Mouse (Mus musculus): Measurements from ENCODE around the gene Samd15. TPM values are rescaled to one million over a fixed set of nuclear protein-coding genes. Genes with fewer than 3 reads are reported as not detected.
A peak's percentile ranks its signal among the peaks of the same experiment; 100 is the strongest.
"Not testable (repeated sequence)": the region's sequence is repeated elsewhere in the genome, so short reads cannot be mapped to it uniquely, and the experiment has no call there.

Samd15 gene
- 1.1 and 1.7 TPM in 2 replicates for polyA plus RNA-seq (2015; fragmentation: Nextera tagmentation; extraction: Ambion mirVana)

DNA sequence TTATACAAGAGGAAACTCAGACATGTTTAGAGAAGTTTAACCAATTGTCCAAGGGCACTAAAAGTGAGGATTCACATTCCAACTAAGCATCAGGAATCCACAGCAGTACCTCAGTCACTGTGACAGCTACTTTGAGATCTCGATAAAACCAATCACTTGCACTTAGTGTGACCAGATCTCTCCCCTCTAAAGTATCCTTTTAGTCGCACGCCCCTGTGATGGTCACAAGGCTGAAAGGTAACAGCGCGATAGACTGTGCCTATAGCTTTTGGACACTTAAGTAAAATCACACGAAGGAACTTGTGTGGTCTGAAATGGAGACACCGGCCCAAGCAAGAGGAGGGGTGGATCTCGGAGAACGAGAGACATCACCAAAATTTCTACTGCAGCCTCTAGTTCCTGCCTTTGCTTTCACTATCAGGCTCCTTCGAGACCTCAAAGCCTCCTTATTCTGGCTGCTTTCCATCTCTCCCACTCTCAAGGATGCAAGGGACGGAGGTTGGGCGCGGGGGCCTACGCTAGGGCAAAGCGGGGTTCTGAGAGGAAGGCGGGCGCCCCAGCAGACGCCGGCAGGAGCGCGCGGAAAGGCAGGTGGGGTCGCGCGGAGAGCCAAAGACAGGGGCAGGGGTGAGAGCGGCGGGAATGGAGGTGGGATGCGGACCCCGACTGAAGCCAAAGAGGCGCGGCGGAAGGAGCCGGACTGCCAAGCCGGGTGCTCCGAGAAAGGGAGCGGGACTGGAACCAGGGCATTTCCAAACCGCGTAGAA, at the start of gene Samd15:
Gene Samd15 (plus strand): TSS at position 518 of the 767 bp plus-strand sequence.
- Histone ChIP-seq H3K27me3 (replicated peaks) (no peaks in the 10 kb centered on the region), H3K36me3 (no peaks in the 10 kb centered on the region), H3K9me3 (no peaks in the 10 kb centered on the region), H3K4me3 (replicated peaks) (peak within 1 kb of the TSS; percentile 89), H3K27ac (peak within 1 kb of the TSS; percentile 74; the same call in 1 of the 2 replicates), H3K4me1 (replicated peaks) (no peaks in the 10 kb centered on the region), H3K9ac (peak within 1 kb of the TSS; percentile 84), H3K4me2 (replicated peaks) (peak within 1 kb of the TSS; percentile 95)
- peak; percentile 63 for ATAC-seq
- under 1% methylated on average over 38 of the region's 38 CpGs for WGBS

DNA sequence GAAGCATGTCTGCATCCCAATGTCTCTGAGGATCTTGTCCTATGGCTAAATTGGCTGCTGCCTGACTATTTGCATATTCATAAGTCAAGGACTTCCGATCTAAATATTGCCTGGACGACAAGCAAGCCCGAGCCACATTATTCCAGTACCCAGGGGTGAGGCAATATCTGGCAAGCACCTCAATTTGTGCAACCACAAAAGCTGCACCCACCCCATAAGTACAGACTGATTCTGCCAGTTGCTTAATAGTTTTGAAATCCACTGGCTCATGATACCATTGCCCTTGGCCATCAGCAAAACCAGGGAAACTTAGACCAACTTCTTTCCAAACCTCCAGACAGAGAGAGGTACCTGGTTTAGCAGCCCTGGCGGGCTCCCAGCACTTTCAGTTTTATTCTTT, 45.1 kb upstream of the Samd15 start:
- not testable (repeated sequence) for H3K4me3 ChIP-seq (replicated peaks); H3K4me2 ChIP-seq (replicated peaks); ATAC-seq; H3K27me3 ChIP-seq (replicated peaks); H3K9me3 ChIP-seq; H3K27ac ChIP-seq; H3K9ac ChIP-seq; H3K36me3 ChIP-seq; H3K4me1 ChIP-seq (replicated peaks)
- 90% methylated on average over 4 of the region's 4 CpGs for WGBS

DNA sequence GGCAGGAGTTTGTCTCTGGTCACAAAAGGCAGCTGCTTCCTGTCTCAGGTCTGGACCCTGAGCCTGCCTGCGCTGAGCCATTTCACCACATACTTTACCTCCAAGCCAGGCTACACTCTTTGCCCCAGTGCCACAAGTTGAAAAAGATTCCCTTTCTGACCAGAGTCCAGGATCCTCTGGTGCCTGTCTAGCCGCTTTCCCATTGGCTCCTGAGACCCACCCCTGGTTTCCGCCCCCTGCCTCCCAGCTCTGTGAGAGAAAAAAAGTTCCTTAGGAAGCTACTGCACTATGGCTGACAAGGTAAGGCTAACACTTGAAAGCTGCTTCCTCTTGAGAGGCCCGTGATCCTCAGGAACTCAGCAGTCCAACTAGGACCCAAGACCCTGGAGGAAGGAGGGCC, 42.2 kb upstream of the Samd15 start:
- H3K36me3 ChIP-seq = peaks cover 3% of the 10 kb centered on the region
- peaks cover 5% of the 10 kb centered on the region; the same call in 1 of the 2 replicates for H3K4me1 ChIP-seq (replicated peaks)
- no peaks in the 10 kb centered on the region; the same call in 1 of the 2 replicates for H3K9me3 ChIP-seq
- no peak overlapping the region for H3K4me3 ChIP-seq (replicated peaks)
- ATAC-seq = peak; percentile 95
- WGBS = 35% methylated on average over 4 of the region's 4 CpGs
- H3K4me2 ChIP-seq (replicated peaks) = peak overlapping the region; percentile 37; the same call in 1 of the 2 replicates
- H3K27me3 ChIP-seq (replicated peaks) = no peaks in the 10 kb centered on the region
- H3K9ac ChIP-seq = no peak overlapping the region
- no peak overlapping the region for H3K27ac ChIP-seq

DNA sequence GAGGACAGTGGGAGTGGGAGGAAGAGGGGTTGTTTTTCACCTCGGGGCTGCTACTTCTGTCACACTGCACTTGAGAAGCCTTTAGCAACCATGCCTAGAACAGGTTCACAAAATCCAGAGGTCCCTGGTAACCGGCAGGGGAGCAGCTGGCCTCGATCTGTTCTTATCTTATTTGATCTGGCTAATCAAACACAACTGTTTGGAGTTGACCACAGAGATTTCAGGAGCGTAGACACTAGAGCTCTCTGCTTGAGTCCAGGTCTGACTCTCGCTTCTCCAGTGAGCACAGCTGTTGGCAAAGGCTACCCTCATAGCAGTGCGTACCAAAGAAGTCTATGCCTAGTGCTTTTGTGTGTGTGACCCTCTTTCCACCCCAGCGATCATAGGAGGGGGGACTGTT, 41.4 kb upstream of the Samd15 start:
- H3K4me1 ChIP-seq (replicated peaks) = peaks cover 5% of the 10 kb centered on the region; the same call in 1 of the 2 replicates
- ATAC-seq = peak; percentile 17
- 58% methylated on average over 7 of the region's 7 CpGs for WGBS
- no peak overlapping the region for H3K9ac ChIP-seq
- no peak overlapping the region for H3K4me3 ChIP-seq (replicated peaks)
- peaks cover 3% of the 10 kb centered on the region for H3K36me3 ChIP-seq
- H3K27me3 ChIP-seq (replicated peaks) = no peaks in the 10 kb centered on the region
- H3K4me2 ChIP-seq (replicated peaks) = no peak overlapping the region
- H3K27ac ChIP-seq = no peak overlapping the region
- no peaks in the 10 kb centered on the region; the same call in 1 of the 2 replicates for H3K9me3 ChIP-seq

- Histone ChIP-seq H3K9ac (no peak overlapping the region), H3K27ac (no peak overlapping the region), H3K4me3 (replicated peaks) (no peak overlapping the region), H3K36me3 (peaks cover 2% of the 10 kb centered on the region), H3K27me3 (replicated peaks) (no peaks in the 10 kb centered on the region), H3K4me2 (replicated peaks) (no peak overlapping the region), H3K9me3 (no peaks in the 10 kb centered on the region), H3K4me1 (replicated peaks) (peaks cover 5% of the 10 kb centered on the region; the same call in 1 of the 2 replicates)
- 71% methylated on average over 1 of the region's 1 CpGs for WGBS
- ATAC-seq = no peak
Observed at GRCm38 (mm10) chr12:87160310-87160709, 39.2 kb upstream of the Samd15 start.

DNA sequence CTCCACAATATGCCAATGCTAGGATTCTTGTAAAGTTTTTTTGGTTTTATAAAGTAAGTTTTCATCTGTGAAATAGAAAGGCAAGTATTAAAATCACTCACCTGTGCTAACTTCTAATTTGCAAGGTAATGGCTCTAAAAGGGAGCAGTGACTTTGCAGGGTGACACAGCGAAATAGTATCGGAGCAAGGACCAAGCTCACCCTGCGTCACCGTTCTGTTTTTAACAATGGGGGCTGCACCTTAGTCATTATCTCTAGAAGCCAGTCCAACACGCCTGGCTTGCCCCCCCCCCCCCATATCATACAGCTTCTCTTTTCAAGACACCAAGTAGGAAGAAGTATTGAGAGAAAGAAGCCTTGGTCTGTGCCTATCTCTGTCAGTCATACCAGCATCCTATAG, 38.7 kb upstream of the Samd15 start:
- 90% methylated on average over 5 of the region's 5 CpGs for WGBS
- no peaks in the 10 kb centered on the region for H3K27me3 ChIP-seq (replicated peaks)
- no peak overlapping the region for H3K4me3 ChIP-seq (replicated peaks)

DNA sequence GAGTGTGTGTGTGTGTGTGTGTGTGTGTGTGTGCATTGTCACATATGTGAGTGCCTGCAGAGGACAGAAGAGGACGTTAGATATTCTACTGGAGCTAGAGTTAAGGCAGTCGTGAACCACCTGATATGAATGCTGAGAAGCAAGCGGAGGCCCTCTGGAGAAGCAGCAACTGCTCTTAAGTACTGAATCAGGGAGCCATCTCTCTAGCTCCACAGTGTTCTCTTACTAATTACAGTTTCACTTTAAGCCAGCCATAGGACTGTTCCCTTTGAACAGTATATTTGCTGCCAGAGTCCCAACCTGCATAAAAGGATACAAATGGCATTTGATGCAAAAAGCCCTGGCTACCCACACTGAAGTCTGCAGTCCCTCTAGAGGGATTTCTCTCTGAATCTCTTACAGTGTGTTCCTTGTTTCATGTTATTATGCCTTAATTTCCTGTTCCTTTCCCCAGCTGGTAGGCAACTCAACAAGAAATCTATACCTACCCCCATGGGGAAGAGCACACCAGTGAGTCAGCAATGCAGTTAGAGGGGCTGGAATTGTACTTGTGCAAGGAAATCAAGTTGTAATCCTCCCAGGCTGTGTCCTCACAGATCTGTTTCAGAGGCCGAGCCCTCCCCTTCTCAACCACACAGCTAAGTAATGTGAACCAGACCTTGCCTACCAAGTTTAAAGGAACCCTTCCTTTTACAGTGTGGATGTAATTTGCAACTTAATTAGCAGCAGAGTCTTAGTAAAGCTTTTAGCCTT, 24.2 kb upstream of the Samd15 start:
- Histone ChIP-seq H3K27ac (no peak overlapping the region), H3K9me3 (no peaks in the 10 kb centered on the region), H3K4me1 (replicated peaks) (no peaks in the 10 kb centered on the region), H3K9ac (no peak overlapping the region), H3K4me3 (replicated peaks) (no peak overlapping the region), H3K4me2 (replicated peaks) (no peak overlapping the region), H3K27me3 (replicated peaks) (no peaks in the 10 kb centered on the region), H3K36me3 (no peaks in the 10 kb centered on the region; the same call in 1 of the 2 replicates)
- WGBS = 75% methylated on average over 4 of the region's 4 CpGs
- ATAC-seq = no peak

More for the DNA sequence above, 38.7 kb upstream of the Samd15 start:
- ATAC-seq = no peak
- Histone ChIP-seq H3K36me3 (no peaks in the 10 kb centered on the region; the same call in 1 of the 2 replicates), H3K27ac (no peak overlapping the region), H3K4me2 (replicated peaks) (no peak overlapping the region), H3K9ac (no peak overlapping the region), H3K9me3 (no peaks in the 10 kb centered on the region), H3K4me1 (replicated peaks) (peaks cover 5% of the 10 kb centered on the region; the same call in 1 of the 2 replicates)

DNA sequence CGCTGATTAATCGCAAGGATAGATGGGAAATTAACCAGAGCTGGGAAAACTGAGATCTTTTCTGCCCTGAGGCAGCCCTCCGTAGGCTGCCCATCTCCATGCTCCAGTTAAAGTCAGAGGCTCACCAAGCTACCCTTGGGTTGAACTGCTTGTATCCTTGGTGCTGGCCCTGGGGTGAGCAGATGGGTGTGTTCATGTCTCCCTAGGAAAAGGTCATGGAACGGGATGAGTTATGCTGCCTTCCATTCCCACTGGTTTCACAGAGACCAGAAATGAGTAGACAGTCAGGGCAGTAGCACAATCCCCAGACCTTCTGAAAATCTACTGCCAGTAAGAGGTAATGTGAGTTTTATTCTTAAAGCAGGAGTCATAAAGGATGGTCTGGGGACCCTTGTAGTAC, 21.9 kb upstream of the Samd15 start:
- H3K4me3 ChIP-seq (replicated peaks) = no peak overlapping the region
- no peak overlapping the region for H3K9ac ChIP-seq
- H3K4me1 ChIP-seq (replicated peaks) = no peaks in the 10 kb centered on the region
- WGBS = 93% methylated on average over 4 of the region's 4 CpGs
- ATAC-seq = no peak
- H3K27ac ChIP-seq = no peak overlapping the region
- H3K36me3 ChIP-seq = no peaks in the 10 kb centered on the region
- no peaks in the 10 kb centered on the region for H3K9me3 ChIP-seq
- no peak overlapping the region for H3K4me2 ChIP-seq (replicated peaks)
- no peaks in the 10 kb centered on the region for H3K27me3 ChIP-seq (replicated peaks)

GRCm38 (mm10) chr12:87193008-87193407, 6.5 kb upstream of the Samd15 start:
- no peaks in the 10 kb centered on the region for H3K4me1 ChIP-seq (replicated peaks)
- no peak overlapping the region for H3K4me2 ChIP-seq (replicated peaks)
- no peaks in the 10 kb centered on the region for H3K36me3 ChIP-seq
- ATAC-seq = no peak
- no peak overlapping the region for H3K27ac ChIP-seq
- H3K9me3 ChIP-seq = no peaks in the 10 kb centered on the region
- no peak overlapping the region for H3K4me3 ChIP-seq (replicated peaks)
- H3K27me3 ChIP-seq (replicated peaks) = no peaks in the 10 kb centered on the region
- WGBS = 87% methylated on average over 3 of the region's 3 CpGs
- H3K9ac ChIP-seq = no peak overlapping the region

DNA sequence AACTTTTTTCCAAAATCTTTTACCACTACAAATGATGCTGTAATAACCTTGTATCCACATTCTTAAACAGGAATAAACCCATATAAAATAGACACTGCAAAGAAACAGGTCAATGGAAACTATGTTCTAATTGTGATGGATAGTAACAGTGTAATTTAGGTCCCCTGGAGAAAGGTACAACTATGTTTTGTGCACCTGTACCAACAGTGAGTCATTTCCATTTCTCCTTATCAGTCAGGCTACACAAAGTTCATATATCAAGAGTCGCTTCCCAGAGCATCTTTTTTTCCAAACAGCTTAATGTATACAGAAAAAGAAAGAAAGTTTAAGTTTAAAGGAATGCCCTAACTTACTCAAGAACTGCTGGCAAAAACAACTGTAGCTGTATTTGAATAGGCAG, 4.5 kb upstream of the Samd15 start:
- H3K4me1 ChIP-seq (replicated peaks) = no peaks in the 10 kb centered on the region
- H3K4me3 ChIP-seq (replicated peaks) = no peak overlapping the region
- no peaks in the 10 kb centered on the region for H3K27me3 ChIP-seq (replicated peaks)
- no peak overlapping the region for H3K9ac ChIP-seq
- WGBS = 51% methylated on average over 1 of the region's 1 CpGs
- no peak overlapping the region for H3K4me2 ChIP-seq (replicated peaks)
- no peak for ATAC-seq
- H3K36me3 ChIP-seq = no peaks in the 10 kb centered on the region
- no peak overlapping the region for H3K27ac ChIP-seq
- no peaks in the 10 kb centered on the region for H3K9me3 ChIP-seq

DNA sequence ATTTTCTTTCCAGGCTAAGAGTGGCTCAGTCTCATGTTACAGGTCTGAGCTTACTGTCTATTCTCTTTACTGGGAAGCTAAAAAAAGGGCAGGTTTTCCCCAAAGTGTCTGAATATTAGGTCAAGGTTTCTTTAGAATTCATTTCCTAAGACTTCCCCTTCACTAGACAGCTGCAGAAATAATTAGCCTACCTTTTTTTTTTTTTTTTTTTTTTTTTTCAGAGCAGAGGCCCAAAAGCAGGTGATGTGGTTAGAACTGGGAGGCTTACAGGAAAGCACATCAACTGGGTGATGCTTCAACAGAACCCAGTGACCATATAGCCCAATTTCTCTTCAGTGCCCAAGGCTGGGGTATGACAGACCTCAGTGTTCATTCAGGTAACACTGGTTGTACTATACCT, 3.2 kb upstream of the Samd15 start:
- Histone ChIP-seq H3K27ac (no peak overlapping the region), H3K4me3 (replicated peaks) (no peak overlapping the region), H3K4me1 (replicated peaks) (no peaks in the 10 kb centered on the region), H3K4me2 (replicated peaks) (no peak overlapping the region), H3K9ac (no peak overlapping the region), H3K27me3 (replicated peaks) (no peaks in the 10 kb centered on the region), H3K9me3 (no peaks in the 10 kb centered on the region), H3K36me3 (no peaks in the 10 kb centered on the region)
- no peak for ATAC-seq

- peak overlapping the region; percentile 89; the same call in 1 of the 2 replicates for H3K4me3 ChIP-seq (replicated peaks)
- H3K9me3 ChIP-seq = no peaks in the 10 kb centered on the region
- 56% methylated on average over 6 of the region's 6 CpGs for WGBS
- no peak overlapping the region for H3K27ac ChIP-seq
- ATAC-seq = no peak
- no peaks in the 10 kb centered on the region for H3K4me1 ChIP-seq (replicated peaks)
- H3K4me2 ChIP-seq (replicated peaks) = peak overlapping the region; percentile 95
- no peaks in the 10 kb centered on the region for H3K27me3 ChIP-seq (replicated peaks)
- H3K9ac ChIP-seq = 0 out of 2 replicates have a peak overlapping the region, but pooled peaks have one; percentile 84
- H3K36me3 ChIP-seq = no peaks in the 10 kb centered on the region
Observed at GRCm38 (mm10) chr12:87198792-87199191, 731 bp upstream of the Samd15 start.

All from intestine, embryonic 15.5 days (tissue).